Mouse (Mus musculus): Measurements from ENCODE around the gene Dmc1.
A peak's percentile ranks its signal among the peaks of the same experiment; 100 is the strongest.

Dmc1 gene

DNA sequence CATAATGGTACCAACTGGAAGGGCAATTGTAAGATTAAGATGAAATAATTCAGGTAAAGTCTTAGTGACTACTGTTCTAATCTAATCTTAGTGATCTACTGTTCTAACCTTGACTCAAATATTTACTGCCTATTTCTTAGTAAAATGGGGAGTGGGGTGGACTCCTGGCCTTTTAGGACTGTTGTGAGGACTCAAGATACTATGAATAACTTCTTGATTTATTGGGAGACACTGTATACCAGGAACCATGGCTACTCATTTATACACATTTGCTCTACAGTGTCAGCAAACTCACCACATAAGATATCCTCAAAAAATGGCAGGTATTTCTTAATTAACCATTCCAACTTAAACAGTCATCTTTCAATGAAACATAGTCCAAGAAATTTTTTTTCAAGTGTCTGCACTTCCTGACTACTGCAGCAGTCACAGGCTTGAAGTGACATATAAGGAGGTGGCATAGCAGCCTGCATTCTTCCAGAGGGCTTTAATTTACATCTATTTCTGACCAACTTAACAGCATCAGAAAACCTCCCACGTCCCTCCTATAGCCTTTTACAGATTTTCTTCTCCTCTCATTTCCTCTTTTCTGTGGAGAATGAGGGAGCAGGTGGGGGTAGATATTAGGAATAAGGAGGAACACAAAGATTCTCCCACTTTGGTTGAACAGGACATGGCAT is 29.2 kb downstream of the Dmc1 start:
- no peak for DNase-seq (ENCODE audit: extremely low read depth, insufficient read length, low spot score)

GRCm38 (mm10) chr15:79562417-79562816 is 42.5 kb downstream of the Dmc1 start:
- no peak for DNase-seq (ENCODE audit: extremely low read depth, insufficient read length, low spot score)

DNA sequence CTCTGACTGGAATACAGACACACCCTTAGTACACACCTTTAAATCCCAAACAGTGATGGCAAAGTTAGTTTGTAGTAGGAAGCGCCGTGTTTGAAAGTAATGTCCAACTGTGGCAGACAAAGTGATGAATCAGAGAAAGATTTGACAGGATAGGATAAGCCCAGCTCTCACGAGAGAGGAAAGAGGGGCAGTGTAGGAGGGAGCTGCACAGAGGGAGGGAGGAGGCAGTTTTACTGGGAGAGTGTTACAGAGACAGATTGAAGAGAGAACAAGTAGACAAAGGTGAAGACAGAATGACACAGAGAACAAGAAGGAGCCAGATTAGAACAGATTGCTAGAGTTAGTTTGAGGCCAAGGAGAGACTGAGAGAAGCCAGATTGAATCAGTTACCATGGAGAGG is 45.3 kb downstream of the Dmc1 start:
- no peak for DNase-seq (ENCODE audit: extremely low read depth, insufficient read length, low spot score)

- DNase-seq (ENCODE audit: extremely low read depth, insufficient read length, low spot score) = no peak
Measured at GRCm38 (mm10) chr15:79552566-79552965, 52.3 kb downstream of the Dmc1 start.

DNA sequence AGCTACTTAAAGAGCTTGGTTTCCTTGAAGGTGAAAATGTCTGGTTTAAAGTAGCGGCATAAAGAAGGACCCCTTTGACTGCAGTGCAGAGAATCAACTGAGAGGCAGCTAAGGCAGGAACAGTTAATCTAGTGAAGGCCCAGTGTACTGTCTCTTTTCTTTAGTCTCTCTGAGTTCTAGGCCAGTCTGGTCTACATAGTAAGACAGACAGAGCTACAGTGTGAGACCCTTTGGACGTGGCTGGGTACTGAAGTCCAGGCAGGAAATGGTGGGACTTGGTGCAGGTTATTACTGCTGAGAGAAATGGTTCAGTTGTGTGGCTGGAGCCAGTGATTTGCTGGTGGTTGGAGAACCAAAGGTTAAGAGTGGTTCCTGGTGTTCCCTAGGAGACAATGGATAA is 56.7 kb downstream of the Dmc1 start:
- DNase-seq (ENCODE audit: extremely low read depth, insufficient read length, low spot score) = no peak

DNA sequence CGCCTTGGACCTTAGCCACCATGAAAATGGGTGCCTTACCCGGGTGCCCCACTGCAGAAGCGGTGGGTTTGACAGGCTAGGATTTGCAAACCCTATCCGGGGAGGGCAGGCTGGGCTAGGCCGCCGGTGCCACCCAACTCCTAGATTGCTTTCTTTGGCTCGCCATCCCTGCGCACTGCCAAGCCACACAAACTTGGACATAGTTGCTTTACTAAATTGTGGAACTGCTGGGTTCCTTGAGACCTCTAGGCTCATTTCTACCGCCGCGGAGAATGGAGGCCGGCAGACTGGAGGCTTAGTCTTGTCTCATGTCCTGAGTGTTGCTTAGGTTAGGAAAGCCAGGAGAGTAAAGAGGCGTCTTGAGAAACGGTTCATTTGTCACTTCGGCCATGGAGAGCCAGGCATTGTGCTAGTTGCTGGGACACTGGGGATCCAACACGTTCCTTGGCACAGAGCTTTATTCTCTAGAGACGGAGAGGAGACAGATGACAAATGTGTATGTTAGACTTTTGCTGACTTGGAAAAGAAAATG is 57.6 kb downstream of the Dmc1 start:
- DNase-seq (ENCODE audit: extremely low read depth, insufficient read length, low spot score) = no peak

DNA sequence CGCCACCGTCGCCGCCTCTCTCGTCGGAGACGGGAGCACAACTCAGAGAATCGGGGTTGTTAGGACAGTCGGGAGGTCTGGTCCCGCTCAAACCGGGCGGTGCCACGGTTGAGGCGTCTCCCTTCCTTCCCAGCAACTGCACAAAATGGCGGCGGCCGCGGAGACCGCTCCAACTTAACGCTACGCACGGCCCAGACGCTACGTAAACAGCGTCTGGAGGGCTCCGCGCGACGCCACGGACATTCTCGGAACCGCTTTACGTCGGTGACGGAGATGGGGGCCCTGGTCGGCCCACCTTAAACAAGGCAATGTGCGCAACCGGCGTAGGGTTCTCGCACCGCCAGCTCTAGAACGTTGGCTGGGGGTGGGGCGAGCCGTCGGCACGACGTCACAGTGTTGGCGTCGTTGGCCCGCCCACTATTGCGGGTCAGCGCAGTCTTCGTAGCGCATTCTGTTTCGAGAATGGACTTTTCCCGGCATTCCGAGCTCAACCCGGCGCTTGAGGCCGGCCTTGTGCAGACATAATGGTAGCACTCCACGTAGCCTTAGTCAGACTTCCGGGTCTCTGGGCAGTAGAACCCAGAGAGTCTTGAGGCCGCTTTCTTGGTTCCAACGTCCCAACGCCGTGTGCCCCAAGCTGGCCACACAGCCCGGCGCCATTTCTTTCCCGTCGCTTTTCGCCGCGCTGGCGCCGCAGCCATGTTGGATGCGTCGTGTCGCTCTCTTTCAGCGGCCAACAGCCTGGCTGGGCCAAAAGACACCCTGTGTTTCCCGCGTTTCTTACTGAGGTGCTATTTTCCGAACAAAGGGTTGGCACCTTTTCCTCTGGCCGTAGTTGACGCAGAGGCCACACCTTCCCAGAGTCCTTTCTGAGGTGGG is 58.3 kb downstream of the Dmc1 start, which contains the start of gene Ddx17:
Gene Ddx17 (minus strand): TSS at position 332 of the 879 bp plus-strand sequence.
- peak; percentile 99 for DNase-seq (ENCODE audit: extremely low read depth, insufficient read length, low spot score)

DNA sequence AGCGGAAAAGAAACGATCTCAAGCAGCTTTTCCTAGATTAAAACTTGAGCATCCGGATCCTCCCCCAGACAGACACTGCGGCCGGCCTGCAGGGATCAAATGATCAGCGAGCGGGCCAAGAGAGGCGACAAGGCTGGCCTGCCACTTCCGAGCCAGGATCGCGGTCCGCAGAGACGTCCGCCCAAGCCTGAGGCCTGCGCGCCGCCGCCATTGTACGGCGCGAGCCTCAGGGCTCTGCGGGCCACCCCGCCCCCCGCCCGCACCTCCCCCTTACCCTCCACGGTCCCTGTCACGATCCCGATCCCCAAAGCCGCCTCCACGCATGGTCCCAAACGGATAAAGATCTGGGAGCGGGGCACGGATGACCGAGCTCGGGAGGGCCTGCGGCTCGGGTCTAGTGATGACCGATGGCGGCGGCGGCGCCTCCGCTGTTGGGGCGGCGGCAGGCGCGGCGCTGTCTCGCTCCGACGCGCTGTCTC is 58.9 kb downstream of the Dmc1 start:
- DNase-seq (ENCODE audit: extremely low read depth, insufficient read length, low spot score) = peak; percentile 77

GRCm38 (mm10) chr15:79545496-79545895 is 59.4 kb downstream of the Dmc1 start:
- DNase-seq (ENCODE audit: extremely low read depth, insufficient read length, low spot score) = no peak

DNA sequence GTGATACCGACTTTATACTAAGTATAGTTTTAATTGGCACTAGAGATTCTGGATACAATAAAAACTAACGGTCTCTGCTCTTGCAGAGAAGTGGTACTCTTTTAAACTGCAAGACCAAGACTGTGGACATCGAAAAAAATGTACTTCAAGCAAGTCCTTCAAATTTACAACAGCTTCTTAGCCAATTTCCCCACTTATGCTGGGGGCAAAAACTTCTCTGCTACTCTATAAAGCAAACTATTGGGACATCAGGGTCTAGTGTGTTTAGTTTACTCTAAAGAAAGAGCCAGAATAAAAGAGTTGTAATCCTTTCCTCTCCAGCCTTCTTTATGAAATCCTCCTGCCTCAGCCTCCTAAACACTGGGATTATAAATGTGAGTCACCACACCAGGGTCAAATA is 60.9 kb downstream of the Dmc1 start:
- DNase-seq (ENCODE audit: extremely low read depth, insufficient read length, low spot score) = no peak

GRCm38 (mm10) chr15:79533796-79534195 is 71.1 kb downstream of the Dmc1 start:
- DNase-seq (ENCODE audit: extremely low read depth, insufficient read length, low spot score) = no peak

DNA sequence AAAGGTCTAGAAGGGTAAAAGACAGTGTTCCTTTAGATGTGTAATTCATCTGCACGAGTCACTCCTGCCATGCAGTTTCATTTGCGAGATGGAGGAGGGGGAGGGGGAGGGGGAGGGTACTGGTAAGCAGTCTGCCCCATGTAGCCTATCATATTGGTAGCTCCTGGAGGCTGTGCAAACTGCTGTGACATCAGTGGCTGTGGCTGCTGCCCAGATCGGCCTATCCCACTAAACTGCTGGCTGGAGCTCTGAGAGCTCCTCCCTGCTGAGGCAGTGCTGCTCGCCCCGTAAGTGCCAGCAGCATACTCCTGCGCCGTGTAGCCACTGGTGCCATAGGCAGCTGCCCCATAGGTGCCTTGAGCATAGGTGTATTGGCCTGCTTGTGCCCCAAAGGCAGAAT is 75.0 kb downstream of the Dmc1 start:
- peak; percentile 29 for DNase-seq (ENCODE audit: extremely low read depth, insufficient read length, low spot score)

GRCm38 (mm10) chr15:79527991-79528639 is 76.8 kb downstream of the Dmc1 start:
- no peak for DNase-seq (ENCODE audit: extremely low read depth, insufficient read length, low spot score)

GRCm38 (mm10) chr15:79527192-79527591 is 77.7 kb downstream of the Dmc1 start:
- no peak for DNase-seq (ENCODE audit: extremely low read depth, insufficient read length, low spot score)

- DNase-seq (ENCODE audit: extremely low read depth, insufficient read length, low spot score) = no peak
Measured at GRCm38 (mm10) chr15:79525979-79526768, 78.7 kb downstream of the Dmc1 start.

DNA sequence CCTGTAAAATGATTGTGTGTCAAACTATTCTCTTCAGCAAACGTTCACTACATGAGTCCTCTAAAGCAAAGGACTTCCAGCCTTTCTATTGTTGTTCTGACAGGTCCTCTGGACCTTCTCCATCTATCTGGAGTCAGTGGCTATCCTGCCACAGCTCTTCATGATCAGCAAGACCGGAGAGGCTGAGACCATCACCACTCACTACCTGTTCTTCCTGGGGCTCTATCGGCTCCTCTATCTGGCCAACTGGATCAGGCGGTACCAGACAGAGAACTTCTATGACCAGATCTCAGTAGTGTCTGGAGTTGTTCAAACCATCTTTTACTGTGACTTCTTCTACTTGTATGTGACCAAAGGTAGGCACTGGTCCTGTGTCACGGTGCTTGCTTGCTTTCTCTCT is 79.3 kb downstream of the Dmc1 start:
- no peak for DNase-seq (ENCODE audit: extremely low read depth, insufficient read length, low spot score)

- peak; percentile 39 for DNase-seq (ENCODE audit: extremely low read depth, insufficient read length, low spot score)
Measured at GRCm38 (mm10) chr15:79519400-79520220, 85.3 kb downstream of the Dmc1 start.

- no peak for DNase-seq (ENCODE audit: extremely low read depth, insufficient read length, low spot score)
Measured at GRCm38 (mm10) chr15:79518571-79518970, 86.3 kb downstream of the Dmc1 start.

DNA sequence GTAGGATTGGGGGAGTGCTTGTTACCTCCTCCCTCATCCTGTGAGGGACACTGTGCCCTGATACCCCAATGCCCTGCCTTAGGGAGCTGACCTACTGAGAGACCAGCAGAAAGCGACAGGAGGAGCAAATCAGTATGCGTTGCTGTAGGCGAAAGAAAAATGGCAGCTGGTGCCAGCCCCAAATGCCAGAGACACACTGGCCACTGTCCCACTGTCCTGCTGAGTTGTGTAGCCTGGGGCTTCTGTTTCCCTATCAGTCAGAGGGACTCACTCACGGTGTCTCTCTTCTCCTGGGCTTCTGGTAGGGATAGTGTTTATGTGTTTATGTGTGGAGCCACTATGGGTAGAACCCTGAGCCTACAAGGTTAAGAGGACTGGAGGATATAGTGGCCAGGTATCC is 87.2 kb downstream of the Dmc1 start:
- no peak for DNase-seq (ENCODE audit: extremely low read depth, insufficient read length, low spot score)

All from 3134 (cell line).